Mouse (Mus musculus): ENCODE results near the gene Txnrd1. TPM values are rescaled to one million over a fixed set of nuclear protein-coding genes. Genes with fewer than 3 reads are reported as not detected.

Txnrd1 gene
- polyA plus RNA-seq, 1 experiment from 2014 or later: 67.9 TPM

DNA sequence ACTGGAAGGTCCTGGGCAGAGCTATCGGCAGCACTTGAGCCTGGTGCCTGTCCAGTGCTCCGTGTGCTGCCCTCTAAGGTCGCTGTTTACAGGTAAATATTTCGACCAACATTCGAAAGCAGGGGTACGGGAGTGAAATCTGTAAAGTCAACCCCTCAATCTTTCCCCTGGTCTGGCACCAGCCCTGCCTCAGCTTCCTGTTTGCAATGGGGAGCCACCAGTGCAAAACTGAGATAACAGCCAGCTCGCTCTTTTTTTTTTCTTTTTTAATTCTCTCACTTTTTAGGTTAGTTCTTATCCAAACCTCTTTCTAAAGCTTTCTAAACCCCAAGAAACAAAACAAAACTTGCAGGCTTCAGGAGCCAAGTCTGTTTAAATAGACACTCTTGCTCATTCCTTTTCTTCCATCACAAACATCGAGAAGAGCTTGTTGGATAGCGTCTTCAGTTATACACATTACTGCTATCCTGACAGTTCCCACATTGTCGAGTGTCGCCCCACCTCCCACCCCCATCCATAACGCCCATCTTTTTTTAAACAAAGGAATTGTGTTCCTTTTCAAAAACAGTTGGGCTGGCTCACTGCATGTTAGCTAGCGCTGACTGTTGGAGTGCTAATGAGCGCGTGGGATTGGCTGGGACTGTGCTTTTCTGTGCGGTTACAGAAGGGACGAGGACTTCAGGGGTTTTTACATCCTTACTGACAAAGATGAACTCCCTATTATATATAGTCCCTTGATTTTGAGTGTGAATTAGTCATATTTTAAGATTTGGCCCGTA lies 60.3 kb downstream of the Txnrd1 start:
- Histone ChIP-seq H3K9ac (no peak overlapping the region), H3K27me3 (no peaks in the 10 kb centered on the region), H3K9me3 (replicated peaks) (no peaks in the 10 kb centered on the region), H3K4me2 (no peak overlapping the region), H3K36me3 (peaks cover 94% of the 10 kb centered on the region), H3K4me1 (replicated peaks) (peaks cover 53% of the 10 kb centered on the region), H3K27ac (no peak overlapping the region), H3K4me3 (replicated peaks) (no peak overlapping the region)
- DNase-seq (no peak), ATAC-seq (ENCODE audit: low read depth) (no peak)
- WGBS (ENCODE audit: insufficient replicate concordance): 54% methylated on average over 18 of the region's 18 CpGs

DNA sequence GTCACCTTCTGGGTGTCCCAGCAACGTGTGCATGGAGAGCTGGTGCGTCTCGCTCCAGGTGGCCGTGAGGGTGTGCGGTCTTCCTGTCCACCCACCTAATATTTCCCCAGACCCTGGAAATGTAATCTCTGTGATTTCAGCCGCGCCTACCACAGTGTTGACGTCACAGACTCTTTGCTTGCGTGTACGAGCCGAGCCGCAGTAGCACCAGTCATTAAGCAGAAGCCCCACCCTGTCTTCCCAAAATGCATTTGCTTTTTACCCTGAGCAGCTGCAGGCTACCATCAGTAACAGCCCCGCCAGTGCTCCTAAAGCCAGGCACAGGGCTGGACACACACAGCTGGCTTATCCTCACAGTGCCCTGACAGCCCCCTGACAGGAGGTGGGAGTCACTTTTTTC lies 64.2 kb downstream of the Txnrd1 start:
- H3K9ac ChIP-seq: no peak overlapping the region
- no peak overlapping the region for H3K27ac ChIP-seq
- WGBS (ENCODE audit: insufficient replicate concordance): 88% methylated on average over 13 of the region's 13 CpGs
- no peak for DNase-seq
- H3K4me2 ChIP-seq: no peak overlapping the region
- H3K4me3 ChIP-seq (replicated peaks): no peak overlapping the region
- H3K9me3 ChIP-seq (replicated peaks): no peaks in the 10 kb centered on the region
- peaks cover 37% of the 10 kb centered on the region for H3K4me1 ChIP-seq (replicated peaks)
- ATAC-seq (ENCODE audit: low read depth): no peak
- 0 out of 2 replicates have a peak, but pooled peaks cover 2% of the 10 kb centered on the region for H3K27me3 ChIP-seq
- H3K36me3 ChIP-seq: peaks cover 57% of the 10 kb centered on the region

DNA sequence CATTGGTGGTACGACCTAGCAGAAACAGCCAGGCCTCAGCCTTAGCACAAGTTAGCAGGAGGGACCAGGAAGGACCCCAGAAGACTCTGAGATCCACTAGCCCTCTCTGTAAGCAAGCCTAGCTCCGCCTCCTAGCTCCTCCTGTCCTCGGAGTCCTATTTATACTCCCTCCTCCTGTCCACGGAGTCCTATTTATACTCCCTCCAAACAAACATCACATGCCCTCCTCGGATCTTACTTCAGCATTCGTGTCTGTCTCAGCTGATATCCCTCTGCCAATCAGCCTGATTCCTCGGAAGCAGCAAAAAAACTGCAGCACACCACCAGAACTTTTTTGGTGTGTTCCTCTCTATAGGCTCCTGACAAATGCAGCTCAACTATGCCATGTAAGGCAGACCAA lies 65.1 kb downstream of the Txnrd1 start:
- H3K4me2 ChIP-seq: no peak overlapping the region; the same call in 1 of the 2 replicates
- WGBS (ENCODE audit: insufficient replicate concordance): 45% methylated on average over 7 of the region's 7 CpGs
- H3K27ac ChIP-seq: 0 out of 2 replicates have a peak overlapping the region, but pooled peaks have one; percentile 13
- no peak overlapping the region for H3K9ac ChIP-seq
- H3K36me3 ChIP-seq: peaks cover 48% of the 10 kb centered on the region
- DNase-seq (no peak), ATAC-seq (ENCODE audit: low read depth) (no peak)
- no peaks in the 10 kb centered on the region for H3K9me3 ChIP-seq (replicated peaks)
- H3K27me3 ChIP-seq: 0 out of 2 replicates have a peak, but pooled peaks cover 6% of the 10 kb centered on the region
- H3K4me1 ChIP-seq (replicated peaks): peaks cover 28% of the 10 kb centered on the region
- H3K4me3 ChIP-seq (replicated peaks): no peak overlapping the region

DNA sequence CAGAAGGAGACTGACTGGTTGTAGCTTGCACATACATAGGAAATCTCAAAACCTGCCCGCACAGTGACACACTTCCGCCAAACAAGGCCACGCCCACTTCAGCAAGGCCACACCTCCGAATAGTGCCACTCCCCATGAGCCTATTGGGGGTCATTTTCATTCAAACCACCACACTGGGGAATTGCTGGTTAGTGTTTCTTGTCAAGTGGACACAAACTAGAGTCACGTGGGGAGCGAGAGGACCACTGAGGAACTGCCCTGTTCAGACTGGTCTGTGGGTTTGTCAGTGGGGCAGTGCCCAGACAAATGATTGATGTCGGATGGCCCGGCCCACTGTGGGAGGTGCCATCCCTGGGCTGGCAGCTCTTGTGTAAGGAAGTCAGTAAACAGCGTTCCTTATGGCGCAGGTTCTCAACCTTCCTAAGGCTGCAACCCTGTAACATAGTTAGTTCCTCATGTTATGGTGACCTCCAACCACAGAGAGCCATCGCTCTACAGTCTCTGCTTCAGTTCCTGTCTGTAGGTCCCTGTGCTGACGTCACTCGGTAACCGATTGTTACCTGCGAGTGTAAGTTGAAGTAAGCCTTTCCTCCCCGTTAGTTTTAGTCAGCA lies 66.2 kb downstream of the Txnrd1 start:
- 15% methylated on average over 16 of the region's 16 CpGs for WGBS (ENCODE audit: insufficient replicate concordance)
- Histone ChIP-seq H3K4me3 (replicated peaks) (peak overlapping the region; percentile 50), H3K4me1 (replicated peaks) (peaks cover 22% of the 10 kb centered on the region), H3K4me2 (peak overlapping the region; percentile 63), H3K9ac (peak overlapping the region; percentile 48), H3K9me3 (replicated peaks) (no peaks in the 10 kb centered on the region), H3K27me3 (0 out of 2 replicates have a peak, but pooled peaks cover 6% of the 10 kb centered on the region), H3K36me3 (peaks cover 38% of the 10 kb centered on the region), H3K27ac (no peak overlapping the region)
- ATAC-seq (ENCODE audit: low read depth) (peak; percentile 79), DNase-seq (peak; percentile 67)

DNA sequence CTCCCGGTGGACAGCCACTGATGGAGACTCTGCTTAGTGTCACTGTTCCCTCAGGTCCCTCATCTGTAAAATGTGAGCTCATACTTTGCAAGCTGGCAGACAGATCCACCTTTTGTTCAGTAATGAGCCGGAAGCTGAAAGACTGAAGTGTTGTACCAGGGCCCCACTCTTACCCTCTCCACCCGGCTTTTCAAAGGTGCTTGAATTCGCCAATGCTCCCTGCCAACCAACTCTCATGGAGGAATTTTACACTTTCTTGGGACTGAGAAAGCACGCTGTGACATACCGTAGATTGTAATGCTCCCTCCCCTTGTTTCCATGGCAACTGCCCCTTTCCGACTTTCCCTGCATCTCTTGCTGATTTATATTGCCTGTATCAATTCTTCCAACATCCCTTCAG lies 66.8 kb downstream of the Txnrd1 start:
- H3K4me1 ChIP-seq (replicated peaks): peaks cover 22% of the 10 kb centered on the region
- H3K4me2 ChIP-seq: peak overlapping the region; percentile 63
- no peaks in the 10 kb centered on the region for H3K9me3 ChIP-seq (replicated peaks)
- DNase-seq: no peak
- 51% methylated on average over 7 of the region's 7 CpGs for WGBS (ENCODE audit: insufficient replicate concordance)
- H3K36me3 ChIP-seq: peaks cover 31% of the 10 kb centered on the region
- ATAC-seq (ENCODE audit: low read depth): no peak; the same call in 1 of the 2 replicates
- H3K27ac ChIP-seq: no peak overlapping the region
- 0 out of 2 replicates have a peak, but pooled peaks cover 6% of the 10 kb centered on the region for H3K27me3 ChIP-seq
- H3K9ac ChIP-seq: peak overlapping the region; percentile 48; the same call in 1 of the 2 replicates
- peak overlapping the region; percentile 50 for H3K4me3 ChIP-seq (replicated peaks)

DNA sequence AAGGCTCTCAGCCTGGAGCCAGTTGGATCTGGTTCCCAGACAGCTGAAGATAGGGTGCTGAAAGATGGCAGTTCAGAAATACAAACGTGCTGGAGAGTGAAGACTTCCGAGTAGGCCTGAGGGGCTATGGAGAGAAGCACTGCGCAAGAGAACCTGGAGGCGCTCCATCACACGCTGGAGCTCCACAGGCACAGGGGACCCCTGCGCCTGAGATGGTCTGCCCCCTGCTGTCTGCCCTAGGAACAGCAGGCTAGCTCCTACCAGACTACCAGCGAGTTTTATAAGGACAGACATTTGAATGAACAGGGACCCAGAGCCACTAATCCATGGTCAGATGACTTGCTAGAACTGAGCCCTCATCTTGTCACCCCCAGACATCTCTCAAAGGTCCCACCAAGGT lies 67.7 kb downstream of the Txnrd1 start:
- H3K9ac ChIP-seq: no peak overlapping the region
- no peak overlapping the region for H3K4me3 ChIP-seq (replicated peaks)
- 3% methylated on average over 7 of the region's 7 CpGs for WGBS (ENCODE audit: insufficient replicate concordance)
- DNase-seq (peak; percentile 67), ATAC-seq (ENCODE audit: low read depth) (peak; percentile 48)
- peaks cover 22% of the 10 kb centered on the region for H3K36me3 ChIP-seq
- H3K9me3 ChIP-seq (replicated peaks): no peaks in the 10 kb centered on the region
- H3K4me1 ChIP-seq (replicated peaks): peaks cover 22% of the 10 kb centered on the region
- no peak overlapping the region for H3K4me2 ChIP-seq
- 0 out of 2 replicates have a peak, but pooled peaks cover 6% of the 10 kb centered on the region for H3K27me3 ChIP-seq
- no peak overlapping the region for H3K27ac ChIP-seq

DNA sequence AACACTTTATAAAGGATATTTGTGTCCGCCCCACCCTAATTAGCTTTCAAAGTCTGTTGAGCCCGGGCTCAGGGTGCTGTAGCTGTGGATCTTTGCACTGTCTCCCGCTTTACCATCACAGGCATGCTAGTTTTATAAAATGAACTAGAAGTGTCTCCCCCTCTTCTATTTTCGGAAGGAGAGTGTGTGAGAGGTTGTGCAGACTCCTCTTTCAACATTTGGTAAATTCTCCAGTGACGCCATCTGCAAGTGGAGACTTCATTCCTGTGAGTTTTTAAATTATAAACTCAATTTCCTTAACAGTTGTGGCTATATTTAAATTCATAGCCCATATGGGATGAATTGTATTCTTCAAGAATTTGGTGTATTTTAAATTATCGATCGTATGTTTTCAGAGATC lies 74.8 kb downstream of the Txnrd1 start:
- Histone ChIP-seq H3K27ac (no peak overlapping the region), H3K9me3 (replicated peaks) (no peaks in the 10 kb centered on the region), H3K4me1 (replicated peaks) (peaks cover 13% of the 10 kb centered on the region), H3K27me3 (0 out of 2 replicates have a peak, but pooled peaks cover 8% of the 10 kb centered on the region), H3K36me3 (no peaks in the 10 kb centered on the region), H3K4me3 (replicated peaks) (no peak overlapping the region), H3K9ac (no peak overlapping the region), H3K4me2 (no peak overlapping the region)
- DNase-seq (no peak), ATAC-seq (ENCODE audit: low read depth) (no peak)
- WGBS (ENCODE audit: insufficient replicate concordance): 76% methylated on average over 7 of the region's 7 CpGs

DNA sequence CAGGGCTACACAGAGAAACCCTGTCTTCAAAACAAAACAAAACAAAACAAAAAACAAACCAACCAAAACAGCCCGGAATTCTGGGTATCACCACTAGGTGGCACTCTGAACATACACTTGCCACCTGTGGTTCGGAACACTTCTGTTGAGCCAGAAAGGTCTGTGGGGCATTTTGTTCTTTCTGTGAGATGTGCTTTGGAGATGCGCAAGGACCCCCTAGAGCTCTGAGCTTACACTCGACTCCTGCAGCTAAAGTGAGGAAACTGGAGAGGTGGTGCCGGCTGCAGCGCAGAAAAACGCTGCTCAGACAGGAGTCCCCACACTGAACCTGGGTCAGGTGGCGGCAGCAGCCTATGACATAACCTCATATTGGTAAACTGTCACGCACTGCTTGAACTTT lies 75.6 kb downstream of the Txnrd1 start:
- DNase-seq (peak; percentile 37), ATAC-seq (ENCODE audit: low read depth) (no peak)
- H3K4me1 ChIP-seq (replicated peaks): peaks cover 21% of the 10 kb centered on the region
- WGBS (ENCODE audit: insufficient replicate concordance): 17% methylated on average over 9 of the region's 9 CpGs
- no peaks in the 10 kb centered on the region for H3K36me3 ChIP-seq
- 0 out of 2 replicates have a peak, but pooled peaks cover 8% of the 10 kb centered on the region for H3K27me3 ChIP-seq
- H3K4me2 ChIP-seq: 0 out of 2 replicates have a peak overlapping the region, but pooled peaks have one; percentile 1
- no peaks in the 10 kb centered on the region for H3K9me3 ChIP-seq (replicated peaks)
- no peak overlapping the region for H3K27ac ChIP-seq
- no peak overlapping the region for H3K4me3 ChIP-seq (replicated peaks)
- H3K9ac ChIP-seq: no peak overlapping the region

DNA sequence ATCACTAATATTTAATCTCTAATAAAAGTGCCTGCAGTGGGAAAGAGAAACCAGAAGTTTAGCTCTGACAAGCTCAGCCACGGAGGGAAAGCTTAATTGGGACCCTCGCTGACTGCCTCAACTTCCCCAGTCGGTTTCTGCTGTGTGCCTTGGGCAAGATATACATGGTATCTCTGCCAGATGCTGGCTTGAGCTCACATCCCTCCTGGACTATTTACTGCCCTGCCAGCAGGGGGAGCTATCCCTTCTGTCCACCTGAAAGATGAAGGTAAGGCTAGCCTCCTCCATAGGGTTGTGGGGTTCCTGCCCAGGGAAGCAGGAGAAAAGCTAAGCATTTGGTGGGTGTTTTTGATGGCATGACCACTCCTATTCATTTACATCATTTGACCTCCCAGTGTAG lies 76.4 kb downstream of the Txnrd1 start:
- H3K27ac ChIP-seq: no peak overlapping the region
- DNase-seq (no peak), ATAC-seq (ENCODE audit: low read depth) (no peak)
- WGBS (ENCODE audit: insufficient replicate concordance): 47% methylated on average over 3 of the region's 3 CpGs
- no peak overlapping the region for H3K9ac ChIP-seq
- H3K4me2 ChIP-seq: no peak overlapping the region
- H3K4me1 ChIP-seq (replicated peaks): peaks cover 21% of the 10 kb centered on the region
- H3K36me3 ChIP-seq: no peaks in the 10 kb centered on the region
- 0 out of 2 replicates have a peak, but pooled peaks cover 8% of the 10 kb centered on the region for H3K27me3 ChIP-seq
- H3K9me3 ChIP-seq (replicated peaks): no peaks in the 10 kb centered on the region
- no peak overlapping the region for H3K4me3 ChIP-seq (replicated peaks)

DNA sequence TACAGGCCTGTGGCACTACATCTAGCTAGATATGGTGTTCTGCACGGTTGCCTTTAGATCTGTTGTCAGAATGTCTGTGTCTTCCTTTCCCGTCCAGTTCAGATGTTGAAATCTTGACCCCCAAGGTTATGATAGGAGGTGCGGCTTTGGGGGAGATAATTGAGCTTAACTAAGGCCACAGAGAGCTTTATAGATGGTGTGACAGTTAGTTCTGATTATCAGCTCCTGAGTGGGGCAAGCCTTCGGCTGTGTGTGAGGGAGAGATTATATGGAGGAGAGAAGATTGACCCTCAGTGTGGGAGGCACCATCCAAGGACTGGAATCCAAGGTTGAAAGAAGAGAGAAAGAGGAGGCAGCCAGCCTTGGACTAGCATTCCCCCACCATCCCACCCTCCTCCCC lies 79.5 kb downstream of the Txnrd1 start:
- Histone ChIP-seq H3K36me3 (no peaks in the 10 kb centered on the region), H3K4me2 (no peak overlapping the region), H3K9ac (no peak overlapping the region), H3K4me1 (replicated peaks) (peaks cover 21% of the 10 kb centered on the region), H3K9me3 (replicated peaks) (no peaks in the 10 kb centered on the region), H3K27ac (no peak overlapping the region), H3K27me3 (0 out of 2 replicates have a peak, but pooled peaks cover 4% of the 10 kb centered on the region), H3K4me3 (replicated peaks) (no peak overlapping the region)
- peak; percentile 30 for DNase-seq
- peak; percentile 86 for ATAC-seq (ENCODE audit: low read depth)
- WGBS (ENCODE audit: insufficient replicate concordance): 7% methylated on average over 4 of the region's 4 CpGs

DNA sequence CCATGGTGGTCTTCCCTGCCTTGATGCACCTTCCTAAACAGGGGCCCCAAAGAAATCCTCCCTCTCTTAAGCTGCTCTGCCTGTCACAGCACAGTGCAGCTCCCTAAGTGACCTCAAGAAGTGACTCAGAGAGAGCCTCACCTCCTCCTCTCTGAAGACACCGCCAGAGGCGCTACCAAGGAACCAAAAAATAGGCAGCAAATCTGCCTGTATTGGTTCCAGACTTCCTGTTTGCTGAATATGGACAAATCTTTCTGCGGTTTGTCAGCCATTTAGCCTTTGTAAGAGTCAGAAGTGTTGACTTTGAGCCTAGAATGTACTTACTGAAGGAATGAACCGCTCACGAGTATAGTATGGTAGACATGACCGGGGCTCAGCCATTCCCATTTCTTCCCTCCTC lies 80.0 kb downstream of the Txnrd1 start:
- no peak overlapping the region for H3K27ac ChIP-seq
- H3K9me3 ChIP-seq (replicated peaks): no peaks in the 10 kb centered on the region
- no peak overlapping the region for H3K4me2 ChIP-seq
- H3K36me3 ChIP-seq: no peaks in the 10 kb centered on the region
- 0 out of 2 replicates have a peak, but pooled peaks cover 4% of the 10 kb centered on the region for H3K27me3 ChIP-seq
- 55% methylated on average over 6 of the region's 6 CpGs for WGBS (ENCODE audit: insufficient replicate concordance)
- ATAC-seq (ENCODE audit: low read depth) (peak; percentile 34; the same call in 1 of the 2 replicates), DNase-seq (no peak)
- peaks cover 21% of the 10 kb centered on the region for H3K4me1 ChIP-seq (replicated peaks)
- H3K4me3 ChIP-seq (replicated peaks): no peak overlapping the region
- H3K9ac ChIP-seq: no peak overlapping the region
